Mouse (Mus musculus): ENCODE measurements around the gene Foxp1. TPM values are rescaled to one million over a fixed set of nuclear protein-coding genes. Genes with fewer than 3 reads are reported as not detected.
A peak's percentile ranks its signal among the peaks of the same experiment; 100 is the strongest.

Foxp1 gene
- total and polyA plus RNA-seq, 3 experiments = 16.1 to 42.0 TPM; not detected in 1

DNA sequence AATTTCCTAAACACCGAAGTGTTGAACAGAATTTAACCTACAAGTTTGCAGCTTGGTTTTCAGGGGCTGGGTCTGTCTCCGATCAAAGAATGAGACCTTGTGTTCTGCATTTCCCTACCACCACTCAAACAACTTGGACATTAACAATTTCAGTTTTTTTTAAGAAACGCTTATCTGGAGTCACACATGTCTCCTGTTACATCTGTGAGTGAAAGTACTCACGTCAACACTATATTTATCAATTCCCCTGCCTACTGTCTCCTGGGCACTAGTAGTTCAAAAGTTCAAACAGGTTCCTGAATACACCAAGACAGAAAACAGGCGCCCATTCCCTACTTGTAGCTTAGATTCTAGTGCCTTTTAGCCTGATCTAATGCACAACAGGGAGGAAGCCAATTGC is 172.4 kb downstream of the Foxp1 start:
- Histone ChIP-seq H3K27ac (ENCODE audit: control insufficient read depth, low read depth, low read length) (no peak overlapping the region), H3K4me3 (ENCODE audit: control insufficient read depth in 1 of 2, insufficient read depth in 1 of 2, low read depth in 2 of 2, low read length in 2 of 2) (no peak overlapping the region), H3K4me1 (ENCODE audit: control insufficient read depth in 1 of 2, insufficient read depth in 2 of 2, low read length in 2 of 2) (peaks cover 0 to 4% of the 10 kb centered on the region in 2 experiments; a peak in 2 of 4 replicates), H3K36me3 (ENCODE audit: control insufficient read depth in 1 of 2, insufficient read depth in 2 of 2, low read length in 2 of 2) (0 out of 4 replicates have a peak, but pooled peaks cover 0 to 2% of the 10 kb centered on the region in 2 experiments), H3K27me3 (ENCODE audit: control insufficient read depth in 1 of 2, insufficient read depth in 2 of 2, low read length in 2 of 2) (no peaks in the 10 kb centered on the region), H3K9me3 (replicated peaks; ENCODE audit: insufficient read depth, low read length) (no peaks in the 10 kb centered on the region), H3K9ac (ENCODE audit: control insufficient read depth, low read depth, low read length, poor library complexity, severe bottlenecking) (no peak overlapping the region), H3K79me2 (ENCODE audit: control insufficient read depth, insufficient read depth, low read length, poor library complexity) (no peaks in the 10 kb centered on the region)
- DNase-seq (ENCODE audit: low read depth, low spot score) = peak; percentile 21
- TF ChIP-seq ZNF384 (IDR thresholded peaks at IDR 0.05; ENCODE audit: low read depth, low read length) (peak; percentile 65; the same call in 1 of the 2 replicates), EP300 (IDR thresholded peaks at IDR 0.05; ENCODE audit: low read depth in 1 of 2, low read length in 2 of 2) (0 out of 4 replicates have a peak, but pooled peaks of 1 of the 2 experiments have one; percentile 21), JUND (IDR thresholded peaks at IDR 0.05; ENCODE audit: low read depth, low read length) (no peak), TAL1 (IDR thresholded peaks at IDR 0.05; ENCODE audit: low read length) (peak; percentile 14; the same call in 1 of the 2 replicates), SIN3A (IDR thresholded peaks at IDR 0.05; ENCODE audit: low read length) (no peak)

- no peak for TF ChIP-seq SIN3A (IDR thresholded peaks at IDR 0.05; ENCODE audit: low read length)
- H3K27ac ChIP-seq (ENCODE audit: control insufficient read depth, low read depth, low read length) = no peak overlapping the region
- H3K27me3 ChIP-seq (ENCODE audit: control insufficient read depth in 1 of 2, insufficient read depth in 2 of 2, low read length in 2 of 2) = no peaks in the 10 kb centered on the region
- no peak overlapping the region for H3K4me3 ChIP-seq (ENCODE audit: control insufficient read depth in 1 of 2, insufficient read depth in 1 of 2, low read depth in 2 of 2, low read length in 2 of 2)
- peaks cover 0 to 4% of the 10 kb centered on the region in 2 experiments; a peak in 2 of 4 replicates for H3K4me1 ChIP-seq (ENCODE audit: control insufficient read depth in 1 of 2, insufficient read depth in 2 of 2, low read length in 2 of 2)
- H3K79me2 ChIP-seq (ENCODE audit: control insufficient read depth, insufficient read depth, low read length, poor library complexity) = no peaks in the 10 kb centered on the region
- peaks cover 0 to 2% of the 10 kb centered on the region in 2 experiments; a peak in 1 of 4 replicates for H3K36me3 ChIP-seq (ENCODE audit: control insufficient read depth in 1 of 2, insufficient read depth in 2 of 2, low read length in 2 of 2)
- H3K9ac ChIP-seq (ENCODE audit: control insufficient read depth, low read depth, low read length, poor library complexity, severe bottlenecking) = no peak overlapping the region
- H3K9me3 ChIP-seq (replicated peaks; ENCODE audit: insufficient read depth, low read length) = no peaks in the 10 kb centered on the region
- DNase-seq (ENCODE audit: low read depth, low spot score) = no peak
Measured at GRCm38 (mm10) chr6:99347836-99348235, 174.7 kb downstream of the Foxp1 start.

DNA sequence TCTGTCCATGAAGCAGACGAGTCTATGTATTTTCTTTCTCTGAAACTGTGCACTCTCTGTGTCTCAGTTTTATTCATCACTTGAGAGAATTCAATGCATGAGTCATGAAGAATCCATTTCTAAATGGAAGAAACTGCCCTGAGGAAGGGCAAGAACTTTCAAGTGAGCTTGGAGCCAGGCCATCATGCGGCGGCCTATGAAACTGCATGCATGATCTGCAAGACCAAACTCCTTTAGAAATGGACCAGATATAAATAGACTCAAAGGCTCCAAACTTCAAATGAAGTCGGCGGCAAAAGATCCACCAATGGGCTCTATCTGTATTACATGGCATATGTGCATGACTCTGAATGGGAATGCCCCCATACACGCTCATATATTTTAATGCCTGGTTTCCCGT is 177.6 kb downstream of the Foxp1 start:
- H3K4me1 ChIP-seq (ENCODE audit: control insufficient read depth in 1 of 2, insufficient read depth in 2 of 2, low read length in 2 of 2) = no peaks in the 10 kb centered on the region; a peak in 1 of 4 replicates
- DNase-seq (ENCODE audit: low read depth, low spot score) = no peak
- no peak overlapping the region for H3K9ac ChIP-seq (ENCODE audit: control insufficient read depth, low read depth, low read length, poor library complexity, severe bottlenecking)
- no peaks in the 10 kb centered on the region for H3K79me2 ChIP-seq (ENCODE audit: control insufficient read depth, insufficient read depth, low read length, poor library complexity)
- H3K36me3 ChIP-seq (ENCODE audit: control insufficient read depth in 1 of 2, insufficient read depth in 2 of 2, low read length in 2 of 2) = no peaks in the 10 kb centered on the region; a peak in 1 of 4 replicates
- H3K27me3 ChIP-seq (ENCODE audit: control insufficient read depth in 1 of 2, insufficient read depth in 2 of 2, low read length in 2 of 2) = no peaks in the 10 kb centered on the region
- H3K27ac ChIP-seq (ENCODE audit: control insufficient read depth, low read depth, low read length) = no peak overlapping the region
- no peak overlapping the region for H3K4me3 ChIP-seq (ENCODE audit: control insufficient read depth in 1 of 2, insufficient read depth in 1 of 2, low read depth in 2 of 2, low read length in 2 of 2)
- no peaks in the 10 kb centered on the region for H3K9me3 ChIP-seq (replicated peaks; ENCODE audit: insufficient read depth, low read length)
- TF ChIP-seq E2F4 (IDR thresholded peaks at IDR 0.05; ENCODE audit: borderline replicate concordance, low read depth, low read length) (no peak), MAX (IDR thresholded peaks at IDR 0.05; ENCODE audit: low read length) (no peak), USF2 (IDR thresholded peaks at IDR 0.05; ENCODE audit: borderline replicate concordance in 1 of 2, insufficient read depth in 1 of 2, low read depth in 1 of 2, low read length in 2 of 2) (no peak), TAL1 (IDR thresholded peaks at IDR 0.05; ENCODE audit: low read length) (no peak), GABPA (IDR thresholded peaks at IDR 0.05; ENCODE audit: low read depth, low read length) (no peak), RAD21 (IDR thresholded peaks at IDR 0.05; ENCODE audit: low read depth, low read length) (no peak), BHLHE40 (IDR thresholded peaks at IDR 0.05; ENCODE audit: borderline replicate concordance, low read depth, low read length) (no peak), NRF1 (IDR thresholded peaks at IDR 0.05; ENCODE audit: insufficient read depth, low read depth, low read length, poor library complexity, severe bottlenecking) (no peak), SMC3 (IDR thresholded peaks at IDR 0.05; ENCODE audit: low read depth, low read length) (no peak), MAFK (IDR thresholded peaks at IDR 0.05; ENCODE audit: borderline replicate concordance, low read depth, low read length) (no peak), SIN3A (IDR thresholded peaks at IDR 0.05; ENCODE audit: low read length) (no peak), RCOR1 (IDR thresholded peaks at IDR 0.05; ENCODE audit: low read depth, low read length) (no peak), USF1 (IDR thresholded peaks at IDR 0.05; ENCODE audit: low read depth, low read length) (no peak), ELF1 (IDR thresholded peaks at IDR 0.05; ENCODE audit: low read depth, low read length) (no peak), GATA1 (IDR thresholded peaks at IDR 0.05; ENCODE audit: low read depth, low read length) (no peak), UBTF (IDR thresholded peaks at IDR 0.05; ENCODE audit: borderline replicate concordance, insufficient read depth, low read depth, low read length) (no peak), MAZ (IDR thresholded peaks at IDR 0.05; ENCODE audit: low read depth, low read length) (no peak), ETS1 (IDR thresholded peaks at IDR 0.05; ENCODE audit: low read depth, low read length) (no peak)

Measured in MEL (cell line).